Mouse (Mus musculus) C2C12 (cell line): ENCODE data around the gene Smoc1.

Experiments
- CTCF ChIP-seq: IDR thresholded peaks from one replicate; pipeline ENCODE4 v1.5.1; 2011; ENCODE audit not compliant: control insufficient read depth, insufficient read depth, insufficient read length
- FOSL1 ChIP-seq: IDR thresholded peaks from one replicate; pipeline ENCODE4 v1.8.0; 2011; ENCODE audit warnings: mild to moderate bottlenecking, low read length; ENCODE audit not compliant: poor library complexity, insufficient read depth, severe bottlenecking
- MAX ChIP-seq: IDR thresholded peaks from one replicate; pipeline ENCODE4 v1.6.1; 2011; ENCODE audit warnings: mild to moderate bottlenecking, control low read depth
- MYOG ChIP-seq: IDR thresholded peaks from one replicate; pipeline ENCODE4 v1.6.1; 2011; ENCODE audit not compliant: control insufficient read depth, insufficient read length; ENCODE audit errors: extremely low read depth
- USF1 ChIP-seq: IDR thresholded peaks from one replicate; pipeline ENCODE4 v1.6.1; 2011; ENCODE audit warnings: low read depth, mild to moderate bottlenecking, control low read depth, moderate library complexity

DNA sequence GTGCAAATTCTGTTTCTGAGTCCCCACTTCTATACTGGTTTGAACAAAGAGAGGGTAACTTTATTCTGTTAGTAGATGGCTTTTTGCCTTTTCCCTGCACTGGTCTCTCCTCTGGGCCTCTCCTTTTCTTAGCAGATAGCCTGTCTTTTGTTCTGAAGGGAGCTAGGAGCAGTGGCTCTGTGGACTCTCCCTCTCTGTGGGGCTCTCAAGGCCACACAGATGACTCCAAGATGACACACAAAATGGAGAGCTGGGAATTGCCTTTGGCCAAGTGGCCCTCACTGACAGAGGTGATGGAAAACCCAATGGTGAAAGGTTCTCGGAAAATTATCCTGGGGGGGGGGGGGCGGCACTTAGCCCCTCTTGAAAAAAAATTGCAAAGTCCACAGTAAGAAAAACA lies 133.3 kb downstream of the Smoc1 start:
- TF ChIP-seq CTCF (no peak), FOSL1 (no peak), USF1 (no peak), MYOG (no peak), MAX (no peak)
